Mouse (Mus musculus) CD4-positive, CD25-positive, alpha-beta regulatory T cell, adult 9 weeks (primary cell): ENCODE results near the gene Exoc4. TPM values are rescaled to one million over a fixed set of nuclear protein-coding genes. Genes with fewer than 3 reads are reported as not detected.

ENCODE experiments used
- polyA plus RNA-seq: library from polyadenylated mRNA; unstranded; fragments of 100-300 nt; shearing (Covaris generic); gene quantifications from one replicate; pipeline ENCODE4 v1.2.1, GENCODE M21; 2017

Gene Exoc4
- 89.7 TPM for polyA plus RNA-seq

DNA sequence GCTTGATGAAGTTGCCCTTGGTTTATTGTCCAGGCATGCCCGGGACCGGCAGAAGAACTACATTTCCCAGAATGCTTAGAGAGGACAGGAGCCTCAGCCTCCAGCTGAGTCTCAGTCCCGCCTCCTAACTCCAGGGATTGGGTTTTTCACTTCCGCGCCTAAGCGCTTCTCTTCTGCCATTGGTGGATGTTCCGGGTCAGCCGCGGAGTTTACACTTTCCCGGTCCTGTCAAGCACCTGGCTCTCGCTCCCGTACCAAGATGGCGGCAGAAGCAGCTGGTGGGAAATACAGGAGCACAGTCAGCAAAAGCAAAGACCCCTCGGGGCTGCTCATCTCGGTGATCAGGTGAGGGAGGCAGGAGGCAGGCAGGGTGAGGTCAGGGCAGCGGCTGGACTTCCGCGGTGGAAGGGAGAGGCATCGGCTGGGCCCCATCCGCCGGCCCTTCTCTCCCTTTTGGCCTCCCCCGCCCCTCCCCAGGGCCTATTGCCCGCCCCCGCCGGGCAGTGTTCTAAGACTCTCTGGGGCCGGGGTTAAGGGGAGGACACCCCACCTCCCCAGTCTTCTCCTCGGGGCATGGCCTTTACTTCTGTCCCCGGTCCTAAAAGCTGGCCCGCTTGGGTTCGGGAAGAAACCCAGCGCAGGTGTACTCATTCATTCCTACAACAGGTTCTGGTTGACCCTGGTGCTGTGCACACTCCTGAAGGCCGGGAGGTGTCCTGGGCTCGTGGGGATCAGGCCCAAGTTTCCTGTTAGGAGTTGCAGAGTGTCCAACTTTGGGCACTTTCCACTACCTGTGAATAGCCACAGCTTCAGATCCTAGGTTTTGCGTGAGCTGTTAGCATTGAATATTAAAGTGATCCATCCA, at the start of gene Exoc4:
Gene Exoc4 (plus strand): TSS at position 192 of the 865 bp plus-strand sequence.

Other genes with a start within 250 kb of the Exoc4 start
- gene Chchd3, start 188.8 kb upstream of the Exoc4 start, polyA plus RNA-seq: 98.4 TPM